Mouse (Mus musculus): ENCODE data around the gene Etv6.

DNA sequence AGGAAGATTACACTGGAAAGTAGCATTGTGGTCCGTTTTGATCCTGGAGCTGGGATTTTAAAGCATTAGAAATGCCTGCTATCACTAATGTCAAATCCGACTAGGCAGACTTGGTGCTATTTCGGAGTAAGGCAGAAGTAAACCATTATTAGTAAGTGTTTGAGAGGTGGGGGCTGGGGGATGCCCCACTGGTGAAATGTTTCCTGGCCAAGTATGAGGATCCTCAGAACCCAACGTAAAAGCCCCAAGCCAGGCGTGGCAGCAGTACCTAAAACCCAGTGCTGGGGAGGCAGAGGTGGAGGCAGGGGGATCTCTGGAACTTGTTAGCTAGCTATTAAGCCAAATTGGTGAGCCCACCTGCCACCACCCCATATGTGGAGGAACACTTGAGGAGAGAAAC is 83.0 kb downstream of the Etv6 start:
- TF ChIP-seq POLR2A (IDR thresholded peaks at IDR 0.05; ENCODE audit: extremely low read depth, insufficient read depth, low read length) (no peak), CTCF (IDR thresholded peaks at IDR 0.05; ENCODE audit: low read depth, low read length) (no peak)
